Mouse (Mus musculus) lung, adult 2 months (tissue): ENCODE data around the gene Nptx1.

Source experiments
- CTCF ChIP-seq: fragments of 200-500 bp; IDR thresholded peaks from 2 replicates; pipeline ENCODE4 v1.5.1; 2011; ENCODE audit warnings: mild to moderate bottlenecking, low read length, control low read depth; ENCODE audit not compliant: insufficient read depth
- POLR2A ChIP-seq: fragments of 200-500 bp; IDR thresholded peaks from 2 replicates; pipeline ENCODE4 v1.6.1; 2011; ENCODE audit warnings: low read depth, mild to moderate bottlenecking, control low read depth, low read length, borderline replicate concordance; ENCODE audit errors: extremely low read depth

DNA sequence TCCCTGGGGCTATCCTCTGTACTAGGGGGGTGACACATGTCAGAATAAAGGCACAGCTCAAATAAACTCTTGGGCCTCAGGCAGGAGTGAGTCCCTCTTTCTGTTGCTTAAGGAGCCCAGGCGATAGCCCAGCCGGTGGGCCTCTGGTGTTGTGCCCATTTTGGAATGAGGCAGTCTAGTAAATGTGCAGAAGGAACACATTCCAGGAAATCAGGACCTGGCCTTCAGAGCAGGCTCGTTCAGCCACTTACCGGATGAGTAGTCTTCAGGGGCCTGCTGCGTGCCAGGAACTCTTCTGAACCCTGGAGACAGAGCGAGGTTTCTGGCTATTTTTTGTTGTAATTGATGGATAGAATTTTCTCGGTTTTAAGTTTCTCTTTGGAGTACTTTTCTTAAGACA is 7.2 kb upstream of the Nptx1 start:
- TF ChIP-seq CTCF (no peak), POLR2A (no peak)
